Mouse (Mus musculus): ENCODE data around the gene Ap1b1.
A peak's percentile ranks its signal among the peaks of the same experiment; 100 is the strongest.
"Not testable (repeated sequence)": the region's sequence is repeated elsewhere in the genome, so short reads cannot be mapped to it uniquely, and the experiment has no call there.

The Ap1b1 gene

DNA sequence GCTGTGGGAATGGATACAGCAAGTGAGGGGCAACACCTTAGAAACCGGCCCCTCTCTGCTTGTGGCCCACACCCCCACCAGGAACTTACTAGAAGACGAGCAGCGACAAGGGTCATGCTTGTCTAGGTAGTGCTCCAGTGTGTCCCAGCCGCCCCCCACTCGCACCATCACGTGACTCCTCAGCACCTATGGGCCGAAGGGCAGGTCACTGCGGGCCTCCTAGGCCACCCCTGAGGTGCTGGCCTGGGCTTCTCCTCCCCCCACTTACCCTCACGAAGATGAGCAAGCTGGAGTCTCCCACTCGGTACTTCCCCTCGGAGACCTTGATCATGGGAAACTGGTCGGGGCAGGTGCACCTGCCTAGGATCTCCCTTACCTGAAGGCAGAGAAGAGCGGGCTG lies 75.7 kb downstream of the Ap1b1 start:
- DNase-seq (ENCODE audit: low spot score): peak; percentile 70

DNA sequence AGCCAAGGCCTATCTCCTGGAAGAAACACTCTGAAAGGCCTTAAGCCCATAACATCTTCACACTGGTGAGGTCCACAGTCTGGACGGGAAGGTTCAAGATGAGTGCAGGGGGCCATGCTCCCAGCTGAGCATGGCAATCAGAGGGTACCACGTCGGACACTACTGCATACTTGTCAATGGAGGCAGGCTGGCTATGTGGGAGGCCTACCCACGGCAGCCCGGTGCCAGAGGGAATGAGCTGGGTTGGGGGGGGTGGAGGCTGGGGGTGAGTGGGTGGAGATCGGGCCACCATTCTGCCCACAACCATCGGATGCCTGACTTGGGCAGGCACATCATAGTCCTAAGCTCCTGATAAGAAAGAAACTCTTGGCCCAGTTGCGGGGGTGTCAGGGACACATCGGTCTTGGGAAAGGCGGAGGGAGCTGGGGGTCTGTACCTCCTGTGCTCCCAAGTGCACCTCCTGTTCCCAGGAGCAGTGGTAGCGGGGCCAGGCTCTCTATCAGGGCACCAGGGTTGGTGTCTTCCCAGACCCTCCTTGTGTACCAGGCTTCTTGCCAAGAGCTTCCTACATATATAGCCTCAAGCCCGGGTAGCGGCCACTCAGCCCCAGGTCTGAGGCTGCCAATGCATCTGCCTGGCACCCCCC lies 76.4 kb downstream of the Ap1b1 start:
- no peak for DNase-seq (ENCODE audit: low spot score)

DNA sequence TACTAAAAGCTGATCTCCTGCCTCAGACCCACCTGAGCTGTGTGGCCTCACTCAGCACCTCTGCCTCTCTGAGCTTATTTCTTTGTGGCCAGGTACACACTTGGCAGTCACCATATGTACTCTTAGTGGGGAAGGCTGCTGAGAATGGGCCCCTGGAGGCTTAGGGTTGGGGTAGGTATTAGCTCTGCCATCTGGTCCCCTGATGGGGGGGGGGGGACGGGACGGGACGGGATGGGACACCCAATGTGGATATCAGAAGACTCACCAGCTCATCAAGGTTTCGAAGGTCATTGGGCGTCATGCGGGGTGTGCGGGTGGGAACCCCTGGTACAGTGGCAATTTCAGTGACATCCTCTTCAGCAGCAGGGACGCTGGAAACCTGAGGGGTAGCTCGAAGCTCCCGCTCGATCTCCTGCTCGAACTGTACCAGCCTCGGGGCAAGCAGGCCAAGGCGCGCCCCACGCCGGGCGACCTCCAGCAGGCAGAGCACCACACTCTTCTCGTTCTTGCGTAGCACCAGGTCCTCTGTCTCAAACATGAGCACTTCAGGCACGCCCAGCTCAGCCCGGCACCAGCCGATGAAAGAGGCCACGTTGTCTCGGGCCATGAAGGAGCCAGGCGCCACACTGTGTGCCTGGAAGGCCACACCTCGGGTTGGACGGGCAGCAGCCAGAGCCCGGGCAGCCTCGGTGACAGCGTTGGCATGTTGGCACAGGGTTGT lies 77.1 kb downstream of the Ap1b1 start:
- no peak for DNase-seq (ENCODE audit: low spot score)

GRCm38 (mm10) chr11:5064282-5065055 lies 77.8 kb downstream of the Ap1b1 start:
- peak; percentile 45 for DNase-seq (ENCODE audit: low spot score)

- peak; percentile 92 for DNase-seq (ENCODE audit: low spot score)
These were observed 78.6 kb downstream of the Ap1b1 start, which contains the start of gene Gas2l1 for GRCm38 (mm10) chr11:5065056-5065821. Gene Gas2l1, minus strand, starts transcription at chr11:5065327.

GRCm38 (mm10) chr11:5067063-5067462 lies 80.4 kb downstream of the Ap1b1 start:
- no peak for DNase-seq (ENCODE audit: low spot score)

DNA sequence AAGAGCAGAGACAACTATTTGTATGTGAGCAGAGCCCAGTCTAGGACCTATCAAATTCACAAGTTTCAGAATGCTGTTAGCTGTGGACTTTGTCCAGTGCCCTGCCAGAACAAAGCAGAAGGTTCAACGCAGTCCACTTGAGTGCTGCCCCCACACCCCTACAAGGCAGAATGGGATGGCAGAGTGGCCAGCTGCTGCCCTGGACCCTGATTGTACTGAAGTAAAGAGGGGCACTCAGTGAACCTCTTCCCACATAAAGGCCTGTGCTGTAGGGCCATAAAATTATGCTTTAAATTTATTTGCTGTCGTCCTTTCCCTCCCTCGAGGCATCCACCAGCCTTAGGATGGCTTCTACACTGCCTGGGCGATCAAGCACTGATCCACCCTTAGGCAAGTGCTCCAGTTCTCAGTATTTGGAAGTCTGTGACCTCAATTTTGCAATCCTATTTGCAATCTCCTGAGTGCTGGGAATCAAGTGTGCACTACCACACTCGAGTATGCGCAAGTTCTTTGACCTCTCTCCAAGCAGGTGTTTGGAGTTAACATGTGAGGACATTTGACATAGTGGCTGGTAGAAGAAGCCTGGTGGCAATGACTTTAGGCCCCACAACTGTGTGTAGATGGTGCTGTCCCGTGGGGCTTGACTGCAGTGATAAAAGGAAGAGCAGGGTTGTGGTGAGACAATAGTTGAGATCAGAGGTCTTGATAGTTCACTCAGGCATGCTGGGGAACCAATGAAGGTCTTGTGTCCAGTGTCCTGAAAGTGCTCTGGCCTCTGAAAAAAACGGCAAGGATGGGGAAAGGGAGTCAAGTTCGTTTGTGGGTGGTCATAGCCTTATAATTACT lies 81.7 kb downstream of the Ap1b1 start:
- DNase-seq (ENCODE audit: low spot score): no peak

DNA sequence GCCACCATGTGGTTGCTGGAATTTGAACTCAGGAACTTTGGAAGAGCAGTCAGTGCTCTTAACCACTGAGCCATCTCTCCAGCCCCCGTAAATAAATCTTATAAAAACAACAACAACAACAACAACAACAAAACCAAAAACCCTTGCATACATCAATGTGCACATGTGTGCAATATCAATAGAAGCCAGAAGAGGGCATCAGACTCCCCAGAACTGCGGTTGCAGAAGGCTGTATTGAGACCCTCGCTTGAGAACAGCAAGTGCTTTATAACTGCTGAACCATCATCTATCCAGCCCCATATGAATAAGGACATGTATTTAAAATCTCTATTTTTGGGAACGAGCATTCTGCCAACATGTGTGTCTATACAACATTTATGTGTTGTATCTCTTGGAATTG lies 88.3 kb downstream of the Ap1b1 start:
- DNase-seq (ENCODE audit: low spot score): no peak

- no peak for DNase-seq (ENCODE audit: low spot score)
These were observed 89.1 kb downstream of the Ap1b1 start for GRCm38 (mm10) chr11:5075760-5076159.

- not testable (repeated sequence) for DNase-seq (ENCODE audit: low spot score)
These were observed 90.2 kb downstream of the Ap1b1 start for GRCm38 (mm10) chr11:5076843-5077242.

DNA sequence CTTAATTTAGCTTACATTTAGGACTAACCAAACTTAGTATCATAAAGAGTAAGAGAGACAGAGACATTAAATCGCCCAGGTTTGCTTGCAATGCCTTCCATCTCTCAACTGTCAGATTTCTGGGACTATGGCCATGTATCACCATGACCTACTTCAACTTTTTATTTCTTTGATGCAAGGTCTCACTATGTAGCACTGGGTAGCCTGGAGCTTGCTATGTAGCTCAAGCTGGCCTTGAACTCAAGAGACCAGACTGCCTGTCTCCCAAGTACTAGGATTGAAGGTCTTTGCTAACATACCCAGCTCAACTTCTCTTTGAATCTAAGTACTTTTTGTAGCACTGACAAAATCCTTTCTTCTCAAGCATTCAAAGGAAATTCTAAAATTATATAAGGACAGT lies 102.5 kb downstream of the Ap1b1 start:
- no peak for DNase-seq (ENCODE audit: low spot score)

DNA sequence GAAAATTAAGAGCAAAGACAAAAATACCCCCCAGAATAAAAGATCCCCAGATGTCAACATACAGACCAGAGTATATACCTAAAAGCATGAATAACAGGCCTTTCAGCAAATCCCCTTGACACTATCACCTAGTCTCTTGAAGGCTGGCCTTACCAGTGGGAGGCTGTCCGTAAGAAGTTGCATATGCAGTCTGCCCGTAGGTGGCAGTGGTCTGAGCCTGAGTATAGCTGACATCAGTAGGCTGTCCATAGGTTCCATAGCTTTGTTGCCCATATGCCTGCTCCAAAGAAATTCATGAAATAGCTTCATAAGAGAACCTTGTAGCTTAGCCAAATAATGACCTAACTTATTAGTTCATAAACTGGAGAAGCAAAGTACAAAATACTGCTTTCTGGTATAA lies 105.1 kb downstream of the Ap1b1 start:
- DNase-seq (ENCODE audit: low spot score): no peak

Measured in yolk sac, embryonic 10.5 days (tissue).